Mouse (Mus musculus) right cerebral cortex, postnatal 10 days (tissue): ENCODE results near the gene Mast3.

Experiments used
- DNase-seq, 2 experiments: peaks; one replicate each; pipeline ENCODE4 v3.0.0; 2021; ENCODE audit warnings: low spot score in 2 of 2

Gene Mast3

GRCm38 (mm10) chr8:70804481-70805206, at the start of gene Mast3:
Gene Mast3 (minus strand): TSS chr8:70805054.
- peak; percentile 89 to 91 for DNase-seq

- no peak for DNase-seq
Observed at GRCm38 (mm10) chr8:70853863-70854262, 49.0 kb upstream of the Mast3 start.

GRCm38 (mm10) chr8:70852595-70853231, 47.9 kb upstream of the Mast3 start:
- no peak for DNase-seq

GRCm38 (mm10) chr8:70851837-70852236, 47.0 kb upstream of the Mast3 start:
- DNase-seq, result no peak

GRCm38 (mm10) chr8:70850947-70851346, 46.1 kb upstream of the Mast3 start:
- DNase-seq, result no peak

- DNase-seq, result no peak
Observed at GRCm38 (mm10) chr8:70850132-70850845, 45.4 kb upstream of the Mast3 start.

- no peak for DNase-seq
Observed at GRCm38 (mm10) chr8:70849333-70849990, 44.6 kb upstream of the Mast3 start.

GRCm38 (mm10) chr8:70846371-70847154, 41.7 kb upstream of the Mast3 start:
- no peak for DNase-seq

- no peak for DNase-seq
Observed at GRCm38 (mm10) chr8:70845108-70845507, 40.3 kb upstream of the Mast3 start.

- peak; percentile 89 to 92 for DNase-seq
Observed at GRCm38 (mm10) chr8:70844523-70844922, 39.7 kb upstream of the Mast3 start.

- DNase-seq, result no peak
Observed at GRCm38 (mm10) chr8:70843941-70844340, 39.1 kb upstream of the Mast3 start.

- no peak for DNase-seq
Observed at GRCm38 (mm10) chr8:70843214-70843773, 38.4 kb upstream of the Mast3 start.

GRCm38 (mm10) chr8:70842484-70842883, 37.6 kb upstream of the Mast3 start:
- no peak for DNase-seq

GRCm38 (mm10) chr8:70841147-70842072, 36.6 kb upstream of the Mast3 start:
- peak; percentile 89 to 91 for DNase-seq

GRCm38 (mm10) chr8:70840590-70840989, 35.7 kb upstream of the Mast3 start:
- DNase-seq, result no peak

GRCm38 (mm10) chr8:70839408-70840351, 34.8 kb upstream of the Mast3 start, which contains the start of gene Arrdc2:
Gene Arrdc2 (minus strand): TSS chr8:70839720.
- peak; percentile 99 to 100 for DNase-seq

GRCm38 (mm10) chr8:70838654-70839407, 34.0 kb upstream of the Mast3 start:
- DNase-seq, result peak in 1 of 2 experiments; percentile 56

- DNase-seq, result peak in 1 of 2 experiments; percentile 69
Observed at GRCm38 (mm10) chr8:70836666-70837065, 31.8 kb upstream of the Mast3 start.
